In genomic region chr13:75892291-75892690, GRCm38 (mm10) we compare ENCODE assay signal across 15 mouse cellular contexts.
"Had no signal": no experiment of that assay in that cellular context is flagged by ENCODE, and none has a peak within 500 bp of the region (broad histone marks: within the 10 kb centered on the region; RNA-seq: fewer than 3 reads in every experiment).

No protein-coding gene starts in this region.

- H3K27me3 ChIP-seq: limb, embryonic 12.5 days; liver, embryonic 13.5 days; lung, embryonic 15.5 days; stomach, embryonic 15.5 days had no signal

- H3K4me1 ChIP-seq: limb, embryonic 12.5 days; lung, embryonic 15.5 days; midbrain, embryonic 10.5 days; stomach, embryonic 15.5 days had no signal

- ATAC-seq: intestine, embryonic 16.5 days; liver, postnatal 0 days had no signal

- DNase-seq: kidney, adult 8-10 months; kidney, postnatal 4 days; liver; liver, embryonic 13.5 days; liver, postnatal 0 days; lung, postnatal 14 days; midbrain, embryonic 14.5 days; right cerebral cortex, postnatal 14 days; thymus, postnatal 36 days had no signal

- H3K9me3 ChIP-seq: liver, embryonic 13.5 days; lung, embryonic 15.5 days; stomach, embryonic 15.5 days had no signal

- H3K27ac ChIP-seq: limb, embryonic 12.5 days; liver, embryonic 13.5 days; lung, embryonic 15.5 days; macrophage; midbrain, embryonic 10.5 days; stomach, embryonic 15.5 days had no signal

- H3K4me2 ChIP-seq: limb, embryonic 12.5 days; liver, embryonic 13.5 days; lung, embryonic 15.5 days; stomach, embryonic 15.5 days had no signal

- H3K36me3 ChIP-seq: stomach, embryonic 15.5 days had no signal

- H3K4me3 ChIP-seq: limb, embryonic 12.5 days; liver, embryonic 13.5 days; lung, embryonic 15.5 days; midbrain, embryonic 10.5 days; stomach, embryonic 15.5 days had no signal

- H3K9ac ChIP-seq: limb, embryonic 12.5 days; liver, embryonic 13.5 days; liver, postnatal 0 days; lung, embryonic 15.5 days; stomach, embryonic 15.5 days had no signal
